Mouse (Mus musculus): ENCODE measurements around the gene Myo6.

DNA sequence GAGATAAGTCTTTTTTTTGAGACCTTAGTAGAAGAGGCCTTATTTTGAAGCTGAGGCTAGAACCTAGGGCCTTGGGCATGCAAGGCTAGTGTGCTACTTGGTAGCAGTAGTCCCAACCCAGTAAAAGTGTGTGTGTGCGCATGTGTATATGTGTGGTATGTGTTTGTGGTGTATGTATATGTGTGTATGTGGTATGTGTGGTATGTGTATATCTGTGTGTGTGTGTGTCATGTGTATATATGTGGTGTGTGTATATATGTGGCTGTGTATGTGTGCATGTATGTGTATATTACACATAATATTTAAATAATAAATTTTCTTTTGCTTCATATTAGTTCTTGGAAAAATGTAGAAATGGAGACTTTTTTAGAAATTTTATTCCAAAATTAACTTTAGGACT lies 115.9 kb downstream of the Myo6 start:
- TF ChIP-seq CTCF (IDR thresholded peaks at IDR 0.05), result no peak
- no peak for TF ChIP-seq EP300 (IDR thresholded peaks at IDR 0.05)

Data from lung, postnatal 0 days (tissue).